Mouse (Mus musculus) liver, adult 2 months (tissue): ENCODE measurements at regions not wholly inside any gene's neighbourhood (a gene's known extent, or its start where the extent isn't known, plus 50 kb on each side); places are given as distances from the start of the nearest gene placed in this dataset.

Experiments used
- DNase-seq: peaks from one replicate; pipeline ENCODE4 v3.0.0-alpha.2; 2011; ENCODE audit warnings: low read depth, low spot score; ENCODE audit errors: extremely low read depth
- H3K27ac ChIP-seq: fragments of 200-500 bp; replicated peaks from 2 replicates; pipeline ENCODE4 v1.5.1; 2012; ENCODE audit warnings: low read depth, mild to moderate bottlenecking, control low read depth, inconsistent platforms, low read length; ENCODE audit not compliant: insufficient read depth
- H3K27me3 ChIP-seq: fragments of 200-500 bp; 2 replicates; pipeline ENCODE4 v1.6.1; 2012; ENCODE audit warnings: mild to moderate bottlenecking, moderate library complexity, low read length, inconsistent platforms; ENCODE audit not compliant: control insufficient read depth, insufficient read depth
- H3K36me3 ChIP-seq: fragments of 200-500 bp; 2 replicates; pipeline ENCODE4 v1.6.1; 2012; ENCODE audit warnings: low read length, inconsistent platforms; ENCODE audit not compliant: control insufficient read depth, insufficient read depth
- H3K4me1 ChIP-seq: fragments of 200-500 bp; 2 replicates; pipeline ENCODE4 v1.6.1; 2011; ENCODE audit warnings: low read length; ENCODE audit not compliant: control insufficient read depth, insufficient read depth
- H3K4me3 ChIP-seq: fragments of 200-500 bp; 2 replicates; pipeline ENCODE4 v1.5.1; 2011; ENCODE audit warnings: low read depth, mild to moderate bottlenecking, control low read depth, low read length, moderate library complexity; ENCODE audit not compliant: insufficient read depth
- H3K79me2 ChIP-seq: fragments of 200-500 bp; 2 replicates; pipeline ENCODE4 v1.6.1; 2012; ENCODE audit warnings: inconsistent platforms, mild to moderate bottlenecking, low read length, moderate library complexity; ENCODE audit not compliant: control insufficient read depth, insufficient read depth
- H3K9ac ChIP-seq: fragments of 200-500 bp; 2 replicates; pipeline ENCODE4 v1.6.1; 2012; ENCODE audit warnings: low read depth, mild to moderate bottlenecking, control low read depth, inconsistent platforms, low read length
- CTCF ChIP-seq: fragments of 200-500 bp; IDR thresholded peaks from 2 replicates; pipeline ENCODE4 v1.5.1; 2011; ENCODE audit warnings: low read depth, low read length, control low read depth
- POLR2A ChIP-seq: fragments of 200-500 bp; IDR thresholded peaks from 2 replicates; pipeline ENCODE4 v1.6.1; 2011; ENCODE audit warnings: low read length, control low read depth; ENCODE audit not compliant: insufficient read depth; ENCODE audit errors: extremely low read depth
- WGBS: fragments of 180-500 bp; shearing (Covaris S2); methylation state at CpG from one replicate; pipeline ENCODE4 v1.1.7; 2018; 5-methylcytosine and 5-hydroxymethylcytosine counted together

GRCm38 (mm10) chr1:184553791-184554190 lies 178.6 kb downstream of the Hlx start:
- H3K27me3 ChIP-seq: peaks cover 5% of the 10 kb centered on the region; the same call in 1 of the 2 replicates
- no peak for TF ChIP-seq POLR2A
- no peak for TF ChIP-seq CTCF
- H3K36me3 ChIP-seq: no peaks in the 10 kb centered on the region
- H3K9ac ChIP-seq: no peak overlapping the region
- no peak overlapping the region for H3K4me3 ChIP-seq
- H3K79me2 ChIP-seq: no peaks in the 10 kb centered on the region
- H3K27ac ChIP-seq: no peak overlapping the region
- no peak for DNase-seq
- H3K4me1 ChIP-seq: no peaks in the 10 kb centered on the region

DNA sequence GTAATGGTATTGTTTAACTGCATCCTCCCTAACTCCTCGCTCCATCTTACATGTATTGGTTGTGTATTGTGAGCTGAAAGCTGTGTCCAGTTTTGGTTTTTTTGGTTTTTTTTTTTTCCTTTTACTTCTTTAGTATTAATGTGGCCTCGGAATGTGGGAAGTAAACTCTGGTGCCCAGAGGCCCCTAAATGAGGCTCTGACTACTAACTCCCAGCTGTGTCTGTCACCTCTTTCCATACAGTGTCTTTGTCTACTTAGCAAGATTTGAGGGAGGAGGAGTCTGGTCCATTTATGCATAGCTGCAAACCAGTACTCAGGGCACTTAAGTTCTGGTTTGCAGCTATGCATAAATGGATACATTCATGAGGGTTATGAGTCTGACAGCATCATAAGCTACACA lies 181.9 kb downstream of the Hlx start:
- Histone ChIP-seq H3K27ac (no peak overlapping the region), H3K27me3 (peaks cover 3% of the 10 kb centered on the region; the same call in 1 of the 2 replicates), H3K4me3 (no peak overlapping the region), H3K79me2 (no peaks in the 10 kb centered on the region), H3K36me3 (no peaks in the 10 kb centered on the region), H3K9ac (no peak overlapping the region), H3K4me1 (no peaks in the 10 kb centered on the region)
- TF ChIP-seq CTCF (no peak), POLR2A (no peak)
- no peak for DNase-seq
- 83% methylated on average over 2 of the region's 2 CpGs for WGBS

DNA sequence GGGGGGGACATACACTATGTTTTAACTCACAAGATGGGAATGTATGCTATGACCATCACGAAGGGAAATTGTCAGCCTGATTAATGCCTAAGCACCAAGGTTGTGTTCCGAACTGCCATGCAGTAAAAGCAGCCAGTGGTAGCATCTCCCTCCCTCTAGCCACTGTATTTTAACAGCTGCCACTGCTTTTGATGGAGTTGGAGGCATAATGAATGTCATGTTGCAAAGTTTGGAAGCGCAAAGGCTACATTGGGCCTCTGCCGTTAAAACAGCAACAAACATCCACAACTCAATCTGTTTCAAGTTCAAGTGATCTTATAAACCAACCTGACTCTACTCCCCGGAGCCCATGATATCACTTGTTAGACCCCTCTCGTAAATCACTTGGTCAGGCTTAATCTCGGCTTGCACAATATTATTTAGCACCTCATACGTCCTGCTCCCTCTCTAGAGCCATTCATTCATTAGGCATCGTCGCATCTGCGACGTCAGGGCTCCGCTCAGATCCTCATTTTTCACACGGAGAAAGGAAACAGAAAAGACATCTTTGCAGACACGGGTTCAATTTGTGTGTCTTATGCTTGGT lies 184.7 kb downstream of the Hlx start:
- Histone ChIP-seq H3K36me3 (no peaks in the 10 kb centered on the region), H3K79me2 (no peaks in the 10 kb centered on the region), H3K27me3 (no peaks in the 10 kb centered on the region), H3K4me3 (no peak overlapping the region), H3K27ac (no peak overlapping the region), H3K9ac (no peak overlapping the region), H3K4me1 (no peaks in the 10 kb centered on the region)
- 90% methylated on average over 15 of the region's 15 CpGs for WGBS
- DNase-seq: no peak
- no peak for TF ChIP-seq POLR2A
- no peak for TF ChIP-seq CTCF

DNA sequence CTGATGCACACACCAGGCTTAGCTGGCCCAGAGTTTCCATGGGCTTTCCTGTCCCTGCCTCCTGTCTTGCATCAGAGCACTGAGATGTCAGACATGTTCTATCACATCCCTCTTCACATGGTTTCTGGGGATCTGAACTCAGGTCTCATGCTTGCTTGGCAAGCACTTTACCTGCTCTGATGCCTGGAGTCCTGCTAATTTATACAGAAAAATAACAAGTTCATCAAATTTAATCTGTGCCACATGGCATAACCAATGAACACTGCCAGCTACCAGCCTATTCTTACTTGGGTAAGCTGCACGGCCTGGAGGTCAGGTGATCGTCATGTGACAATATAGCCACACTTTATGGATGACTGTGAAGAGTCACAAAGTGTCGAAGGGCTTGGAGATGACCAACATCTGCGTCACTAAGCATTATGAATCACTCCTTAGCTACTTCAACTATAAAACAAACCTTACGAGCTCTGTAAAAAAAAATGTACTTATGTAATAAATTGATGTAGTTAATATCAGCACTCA lies 186.2 kb downstream of the Hlx start:
- 87% methylated on average over 5 of the region's 5 CpGs for WGBS
- DNase-seq: no peak
- TF ChIP-seq POLR2A (no peak), CTCF (no peak)
- Histone ChIP-seq H3K27ac (no peak overlapping the region), H3K4me1 (no peaks in the 10 kb centered on the region), H3K9ac (no peak overlapping the region), H3K79me2 (no peaks in the 10 kb centered on the region), H3K27me3 (no peaks in the 10 kb centered on the region), H3K36me3 (no peaks in the 10 kb centered on the region), H3K4me3 (no peak overlapping the region)

DNA sequence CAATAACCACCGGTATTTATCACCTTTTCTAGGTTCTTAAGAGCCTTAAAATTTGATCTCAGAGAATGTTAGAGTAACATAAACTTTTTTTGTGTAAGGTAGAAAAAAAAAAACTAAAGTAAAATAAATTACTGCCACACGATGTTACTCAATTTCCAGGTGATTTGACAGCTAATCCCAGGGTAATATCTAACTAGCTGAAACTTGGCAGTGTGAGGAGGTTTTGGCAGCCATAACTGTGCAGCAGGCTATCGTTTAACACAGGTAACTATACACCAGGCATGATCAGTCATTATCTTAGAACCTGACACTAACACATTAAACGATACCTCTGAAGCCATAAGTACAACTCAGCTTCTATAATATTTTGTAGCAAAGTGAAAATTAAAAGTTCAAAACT lies 187.3 kb downstream of the Hlx start:
- H3K36me3 ChIP-seq: no peaks in the 10 kb centered on the region
- 53% methylated on average over 4 of the region's 4 CpGs for WGBS
- DNase-seq: peak; percentile 65
- H3K27me3 ChIP-seq: no peaks in the 10 kb centered on the region
- H3K9ac ChIP-seq: no peak overlapping the region
- no peak for TF ChIP-seq POLR2A
- no peak for TF ChIP-seq CTCF
- no peaks in the 10 kb centered on the region for H3K4me1 ChIP-seq
- H3K79me2 ChIP-seq: no peaks in the 10 kb centered on the region
- no peak overlapping the region for H3K4me3 ChIP-seq
- no peak overlapping the region for H3K27ac ChIP-seq

- Histone ChIP-seq H3K4me3 (no peak overlapping the region), H3K9ac (no peak overlapping the region), H3K79me2 (no peaks in the 10 kb centered on the region), H3K27ac (no peak overlapping the region), H3K4me1 (no peaks in the 10 kb centered on the region), H3K36me3 (no peaks in the 10 kb centered on the region), H3K27me3 (no peaks in the 10 kb centered on the region)
- WGBS: 72% methylated on average over 11 of the region's 11 CpGs
- TF ChIP-seq CTCF (no peak), POLR2A (no peak)
- DNase-seq: no peak
These were observed 189.9 kb downstream of the Hlx start for GRCm38 (mm10) chr1:184542321-184543115.
